Mouse (Mus musculus): ENCODE measurements around the gene Coil.

DNA sequence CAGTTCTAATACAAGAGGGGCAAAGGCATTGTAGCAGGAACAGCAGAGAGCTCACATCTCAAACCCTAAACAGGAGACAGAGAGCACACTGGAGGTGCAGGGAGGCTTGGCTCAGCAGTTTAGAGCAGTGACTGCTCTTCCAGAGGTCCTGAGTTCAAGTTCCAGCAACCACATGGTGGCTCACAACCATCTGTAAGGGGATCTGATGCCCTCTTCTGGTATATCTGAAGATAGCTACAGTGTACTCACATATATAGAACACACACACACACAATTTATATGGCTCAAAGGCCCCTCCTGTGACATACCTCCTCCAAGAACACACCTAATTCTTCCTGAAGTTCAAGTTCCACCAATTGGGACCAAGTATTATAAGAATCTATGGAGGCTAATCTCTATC, 64.5 kb downstream of the Coil start:
- TF ChIP-seq CTCF (IDR thresholded peaks at IDR 0.05; ENCODE audit: control insufficient read depth, insufficient read depth, low read length): no peak
- TF ChIP-seq POLR2A (IDR thresholded peaks at IDR 0.05; ENCODE audit: borderline replicate concordance, control insufficient read depth, low read depth, low read length): no peak

All from bone marrow, adult 2 months (tissue).